In the genomic region with DNA sequence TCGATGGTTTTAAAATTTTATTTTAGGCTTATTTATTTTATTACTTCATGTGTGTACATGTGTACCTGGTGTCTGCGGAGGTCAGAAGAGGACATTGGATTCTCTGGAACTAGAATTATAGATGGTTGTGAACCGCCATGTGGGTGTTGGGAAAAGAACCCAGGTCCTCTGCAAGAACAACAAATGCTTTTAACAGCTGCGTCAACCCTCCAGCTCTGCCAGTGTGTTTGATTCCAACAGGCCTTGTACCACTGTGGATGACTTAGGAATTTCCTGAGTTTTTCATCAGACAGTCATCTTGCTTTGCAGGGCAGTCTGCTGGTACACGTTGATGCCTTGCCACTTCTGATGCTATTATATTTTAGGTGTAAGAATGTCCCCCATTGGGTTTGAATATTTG, we compare ENCODE assay signal across 17 mouse cellular contexts.
"Had no signal": no experiment of that assay in that cellular context is flagged by ENCODE, and none has a peak within 500 bp of the region (broad histone marks: within the 10 kb centered on the region; RNA-seq: fewer than 3 reads in every experiment).

No protein-coding gene starts in this region.

- H3K9ac ChIP-seq: neural tube, embryonic 12.5 days; neural tube, embryonic 13.5 days; neural tube, embryonic 15.5 days; stomach, embryonic 15.5 days had no signal

- H3K4me2 ChIP-seq: neural tube, embryonic 12.5 days; neural tube, embryonic 13.5 days; neural tube, embryonic 15.5 days; stomach, embryonic 15.5 days had no signal

- H3K4me3 ChIP-seq: neural tube, embryonic 12.5 days; neural tube, embryonic 13.5 days; neural tube, embryonic 15.5 days; stomach, embryonic 15.5 days had no signal

- DNase-seq: retina, postnatal 1 day; right cerebral cortex, adult 18-20 months; right cerebral cortex, postnatal 14 days; right cerebral cortex, postnatal 25 days; right cerebral cortex, postnatal 4 days; spleen, adult 18-20 months; thymus, adult 18-20 months; thymus, adult 2 months; thymus, postnatal 14 days; thymus, postnatal 25 days; thymus, postnatal 36 days; thymus, postnatal 4 days had no signal

- H3K27me3 ChIP-seq: neural tube, embryonic 12.5 days; neural tube, embryonic 13.5 days; neural tube, embryonic 15.5 days; stomach, embryonic 15.5 days had no signal

- H3K4me1 ChIP-seq: neural tube, embryonic 12.5 days; neural tube, embryonic 13.5 days; neural tube, embryonic 15.5 days; stomach, embryonic 15.5 days had no signal

- H3K36me3 ChIP-seq: neural tube, embryonic 12.5 days; neural tube, embryonic 13.5 days; neural tube, embryonic 15.5 days; stomach, embryonic 15.5 days had no signal

- H3K27ac ChIP-seq: neural tube, embryonic 12.5 days; neural tube, embryonic 13.5 days; neural tube, embryonic 15.5 days; stomach, embryonic 15.5 days; stomach, postnatal 0 days had no signal

- H3K9me3 ChIP-seq: neural tube, embryonic 12.5 days; neural tube, embryonic 13.5 days; neural tube, embryonic 15.5 days; stomach, embryonic 15.5 days had no signal
